13 mouse cellular contexts compared by ENCODE assay signal in the genomic region with DNA sequence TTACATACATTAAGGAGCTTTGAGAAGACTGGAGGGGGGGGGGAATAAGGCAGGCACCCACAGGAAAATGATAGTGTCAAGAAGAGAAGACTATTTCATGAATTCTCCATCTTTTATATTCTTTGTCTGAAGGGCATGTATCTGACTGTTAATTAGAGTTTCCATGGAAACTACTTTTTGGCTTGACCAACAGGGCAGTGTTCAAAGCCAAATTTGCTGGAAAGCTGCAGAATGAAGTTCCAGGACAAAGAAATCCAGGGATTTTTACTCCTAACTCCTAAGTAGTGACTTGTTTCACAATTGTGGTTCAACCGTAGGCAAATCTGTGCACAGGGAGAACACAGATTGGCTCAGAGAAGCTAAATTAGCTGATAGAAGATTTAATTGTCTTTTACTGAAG.
"Had no signal": no experiment of that assay in that cellular context is flagged by ENCODE, and none has a peak within 500 bp of the region (broad histone marks: within the 10 kb centered on the region; RNA-seq: fewer than 3 reads in every experiment).

No protein-coding gene starts in this region.

- H3K4me2 ChIP-seq: limb, embryonic 15.5 days; liver, embryonic 12.5 days; neural tube, embryonic 12.5 days had no signal

- H3K4me1 ChIP-seq: limb, embryonic 15.5 days; liver, embryonic 12.5 days; midbrain, embryonic 10.5 days; neural tube, embryonic 12.5 days had no signal

- H3K4me3 ChIP-seq: limb, embryonic 15.5 days; liver, embryonic 12.5 days; midbrain, embryonic 10.5 days; myocyte; neural tube, embryonic 12.5 days had no signal

- DNase-seq: kidney, adult 8-10 months; kidney, postnatal 25 days; layer of hippocampus, adult 9-11 months; layer of hippocampus, postnatal 36 days; lung, postnatal 36 days; thymus, postnatal 4 days had no signal

- H3K9me3 ChIP-seq: limb, embryonic 15.5 days; liver, embryonic 12.5 days; midbrain, embryonic 10.5 days; neural tube, embryonic 12.5 days had no signal

- ATAC-seq: intestine, postnatal 0 days; liver, embryonic 12.5 days had no signal

- H3K27ac ChIP-seq: limb, embryonic 15.5 days; liver, embryonic 12.5 days; midbrain, embryonic 10.5 days; neural tube, embryonic 12.5 days; stomach, postnatal 0 days had no signal

- H3K27me3 ChIP-seq: limb, embryonic 15.5 days; liver, embryonic 12.5 days; neural tube, embryonic 12.5 days had no signal

- H3K36me3 ChIP-seq: limb, embryonic 15.5 days; liver, embryonic 12.5 days; midbrain, embryonic 10.5 days; neural tube, embryonic 12.5 days had no signal

- H3K9ac ChIP-seq: limb, embryonic 15.5 days; liver, embryonic 12.5 days; neural tube, embryonic 12.5 days had no signal
